Mouse (Mus musculus) intestine, embryonic 14.5 days (tissue): ENCODE measurements around the gene Slirp. TPM values are rescaled to one million over a fixed set of nuclear protein-coding genes. Genes with fewer than 3 reads are reported as not detected.
"Not testable (repeated sequence)": the region's sequence is repeated elsewhere in the genome, so short reads cannot be mapped to it uniquely, and the experiment has no call there.

ENCODE experiments used
- ATAC-seq: fragments of 200-750 bp; cut with Nextera tagmentation; replicated peaks from 2 replicates; pipeline ENCODE4 v1.8.0; 2017; ENCODE audit warnings: low read depth, moderate number of reproducible peaks, moderate TSS enrichment, moderate library complexity; ENCODE audit not compliant: low FRiP score, low TSS enrichment
- DNase-seq: peaks from one replicate; pipeline ENCODE4 v3.0.0-alpha.2; 2018; ENCODE audit warnings: low spot score
- H3K27ac ChIP-seq: fragments of 300-500 bp; sonication (generic); 2 replicates; pipeline ENCODE4 v1.5.1; 2014; ENCODE audit warnings: low read depth, mild to moderate bottlenecking, control low read depth
- H3K27me3 ChIP-seq: fragments of 300-500 bp; sonication (generic); replicated peaks from 2 replicates; pipeline ENCODE4 v1.6.1; 2014; ENCODE audit warnings: low read length, control low read depth; ENCODE audit not compliant: control insufficient read depth, insufficient read depth
- H3K36me3 ChIP-seq: fragments of 300-500 bp; sonication (generic); 2 replicates; pipeline ENCODE4 v1.6.1; 2014; ENCODE audit warnings: low read length, control low read depth; ENCODE audit not compliant: control insufficient read depth, insufficient read depth
- H3K4me1 ChIP-seq: fragments of 300-500 bp; sonication (generic); replicated peaks from 2 replicates; pipeline ENCODE4 v1.6.1; 2014; ENCODE audit warnings: low read length, control low read depth, mixed read lengths; ENCODE audit not compliant: control insufficient read depth, insufficient read depth
- H3K4me2 ChIP-seq: fragments of 300-500 bp; sonication (generic); 2 replicates; pipeline ENCODE4 v1.6.1; 2014; ENCODE audit warnings: low read length
- H3K4me3 ChIP-seq: fragments of 300-500 bp; sonication (generic); 2 replicates; pipeline ENCODE4 v1.5.1; 2014; ENCODE audit warnings: low read depth, low read length, control low read depth, mixed read lengths
- H3K9ac ChIP-seq: fragments of 300-500 bp; sonication (generic); 2 replicates; pipeline ENCODE4 v1.6.1; 2014; ENCODE audit warnings: mild to moderate bottlenecking, low read length
- H3K9me3 ChIP-seq: fragments of 300-500 bp; sonication (generic); 2 replicates; pipeline ENCODE4 v1.6.1; 2016; ENCODE audit warnings: low read length, control low read depth; ENCODE audit not compliant: control insufficient read depth
- WGBS: fragments of 180-500 bp; shearing (Covaris S2); extraction: QIAGEN DNeasy Blood & Tissue Kit; methylation state at CpG from one replicate; pipeline ENCODE4 v1.1.7; 2014; 5-methylcytosine and 5-hydroxymethylcytosine counted together
- polyA plus RNA-seq: library from polyadenylated mRNA; unstranded; fragments of >200 nt; fragmentation: Nextera tagmentation; extraction: Ambion mirVana; gene quantifications from 2 replicates; pipeline ENCODE4 v1.2.1, GENCODE M21; 2014

The Slirp gene
- polyA plus RNA-seq, 1 experiment from 2014 or later = 300 TPM

DNA sequence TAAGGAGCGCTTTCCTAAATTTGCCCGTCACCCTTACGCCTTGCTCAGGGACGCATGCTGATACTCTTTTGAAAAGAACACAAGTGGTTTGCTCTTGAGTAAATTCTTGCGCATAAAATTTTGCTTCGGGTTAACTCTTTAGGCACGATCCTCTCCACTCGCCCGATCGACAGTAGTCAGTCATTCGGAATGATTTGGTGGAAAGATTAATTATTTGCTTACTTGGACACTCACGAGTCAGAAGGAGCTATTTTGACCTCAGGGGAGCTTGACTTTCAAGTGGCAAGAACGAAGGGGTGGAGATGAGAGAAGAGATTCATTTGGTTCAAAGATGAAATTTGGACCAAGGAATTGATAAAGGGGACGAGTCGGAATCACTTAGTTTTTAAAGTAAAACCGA, 515 bp downstream of the Slirp start:
- H3K36me3 ChIP-seq = peaks cover 55% of the 10 kb centered on the region

DNA sequence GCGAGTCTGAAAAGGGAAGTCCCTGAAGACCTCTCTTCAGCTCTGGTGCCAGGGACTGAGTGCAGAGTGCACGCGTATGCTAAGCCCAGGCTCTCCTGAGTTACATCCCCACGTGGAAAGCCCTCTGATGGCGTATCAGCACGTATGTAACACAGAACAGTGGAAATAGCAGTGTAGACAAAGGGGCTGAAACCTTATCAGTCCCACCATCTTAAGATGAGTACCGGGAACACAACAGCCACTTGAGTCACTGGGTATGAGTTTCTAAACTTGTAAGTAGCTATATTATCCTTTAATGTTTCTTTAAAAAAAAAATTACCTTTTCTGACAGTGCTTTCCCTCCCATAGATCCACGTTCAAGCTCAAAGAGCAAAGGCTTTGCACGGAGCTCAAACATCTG, 5.8 kb downstream of the Slirp start:
- Histone ChIP-seq H3K4me2 (no peak overlapping the region), H3K27me3 (no peaks in the 10 kb centered on the region), H3K9me3 (no peaks in the 10 kb centered on the region), H3K36me3 (peaks cover 83% of the 10 kb centered on the region), H3K27ac (no peak overlapping the region), H3K9ac (no peak overlapping the region), H3K4me3 (no peak overlapping the region), H3K4me1 (peaks cover 6% of the 10 kb centered on the region; the same call in 1 of the 2 replicates)
- DNase-seq (no peak), ATAC-seq (no peak)
- 87% methylated on average over 9 of the region's 9 CpGs for WGBS

More for the DNA sequence above, 515 bp downstream of the Slirp start:
- Histone ChIP-seq H3K4me3 (peak overlapping the region; percentile 99), H3K4me1 (peaks cover 8% of the 10 kb centered on the region; the same call in 1 of the 2 replicates), H3K27me3 (no peaks in the 10 kb centered on the region), H3K27ac (no peak overlapping the region), H3K9ac (peak overlapping the region; percentile 99), H3K9me3 (no peaks in the 10 kb centered on the region), H3K4me2 (peak overlapping the region; percentile 93)
- WGBS = 4% methylated on average over 16 of the region's 16 CpGs
- ATAC-seq (peak; percentile 14), DNase-seq (peak; percentile 65)

DNA sequence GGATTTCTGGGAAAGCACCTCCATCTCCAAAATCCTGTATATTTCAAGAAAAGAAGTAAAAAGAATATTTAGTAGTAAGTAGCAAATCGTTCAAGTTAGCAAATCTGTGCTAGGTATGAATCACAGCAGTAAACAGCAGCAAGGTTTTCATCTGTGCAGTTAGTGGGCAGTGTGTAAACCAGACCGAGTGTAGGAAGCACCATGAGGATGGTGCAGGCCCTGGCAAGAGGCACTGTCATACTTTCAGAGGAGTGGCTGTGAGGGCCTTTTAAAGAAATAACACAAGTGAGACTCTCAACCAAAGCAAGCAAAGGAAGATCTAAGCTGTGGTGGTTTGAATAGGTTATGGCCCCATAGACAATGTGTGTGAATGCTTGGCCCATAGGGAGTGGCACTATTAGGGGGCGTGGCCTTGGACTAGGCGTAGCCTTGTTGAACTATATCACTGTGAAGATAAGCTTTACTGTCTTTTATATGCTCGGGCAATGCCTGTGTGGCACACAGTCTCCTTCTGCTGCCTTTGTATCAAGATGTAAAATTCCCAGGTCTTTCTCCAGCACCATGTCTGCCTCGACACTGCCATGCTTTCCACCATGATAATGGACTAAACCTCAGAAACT, 21.1 kb downstream of the Slirp start:
- Histone ChIP-seq H3K27ac (no peak overlapping the region), H3K4me2 (no peak overlapping the region), H3K9me3 (no peaks in the 10 kb centered on the region), H3K36me3 (peaks cover 80% of the 10 kb centered on the region), H3K4me3 (no peak overlapping the region), H3K9ac (no peak overlapping the region), H3K4me1 (no peaks in the 10 kb centered on the region), H3K27me3 (no peaks in the 10 kb centered on the region)
- ATAC-seq = peak; percentile 82
- WGBS = 76% methylated on average over 6 of the region's 6 CpGs
- DNase-seq = no peak

DNA sequence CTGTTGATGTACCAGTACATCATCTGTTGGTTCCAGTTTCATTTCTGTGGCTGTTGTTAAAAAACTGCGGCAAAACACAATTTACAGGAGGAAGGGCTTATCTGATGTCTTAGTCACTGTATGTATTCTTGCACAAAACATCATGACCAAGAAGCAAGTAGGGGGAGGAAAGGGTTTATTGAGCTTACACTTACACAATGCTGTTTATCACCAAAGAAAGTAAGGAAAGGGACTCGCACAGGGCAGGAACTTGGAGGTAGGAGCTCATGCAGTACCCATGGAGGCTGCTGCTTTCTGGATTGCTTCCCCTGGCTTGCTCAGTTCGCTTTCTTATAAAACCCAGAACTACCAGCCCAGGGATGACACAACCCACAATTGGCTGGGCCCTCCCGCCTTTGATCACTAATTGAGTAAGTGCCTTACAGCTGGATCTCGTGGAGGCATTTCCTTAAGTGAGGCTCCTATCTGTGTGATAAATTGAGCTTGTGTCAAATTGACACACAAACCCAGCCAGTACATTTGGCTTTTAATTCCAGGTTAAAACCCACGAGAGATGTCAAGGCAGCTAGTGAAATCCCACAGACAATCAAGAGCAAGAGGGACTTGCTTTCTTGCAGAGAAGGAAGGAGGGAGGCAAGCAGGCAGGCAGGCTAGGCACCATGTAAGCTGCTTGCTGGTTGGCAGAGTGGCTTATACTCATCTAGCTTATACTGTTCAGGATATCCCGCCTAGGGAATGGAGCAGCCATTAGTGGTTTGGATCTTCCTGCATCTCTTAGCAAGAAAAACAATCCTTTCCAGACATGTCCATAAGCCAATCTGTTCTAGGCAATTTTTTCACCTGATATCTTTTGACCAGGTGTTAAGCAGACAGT, 26.8 kb downstream of the Slirp start:
- WGBS = 55% methylated on average over 7 of the region's 7 CpGs
- peak overlapping the region; percentile 84 for H3K4me3 ChIP-seq
- no peaks in the 10 kb centered on the region for H3K27me3 ChIP-seq
- peaks cover 30% of the 10 kb centered on the region for H3K36me3 ChIP-seq
- H3K4me1 ChIP-seq = peaks cover 7% of the 10 kb centered on the region
- peak overlapping the region; percentile 97 for H3K9ac ChIP-seq
- H3K4me2 ChIP-seq = peak overlapping the region; percentile 79
- H3K27ac ChIP-seq = no peak overlapping the region
- ATAC-seq (no peak), DNase-seq (peak; percentile 53)
- H3K9me3 ChIP-seq = no peaks in the 10 kb centered on the region

DNA sequence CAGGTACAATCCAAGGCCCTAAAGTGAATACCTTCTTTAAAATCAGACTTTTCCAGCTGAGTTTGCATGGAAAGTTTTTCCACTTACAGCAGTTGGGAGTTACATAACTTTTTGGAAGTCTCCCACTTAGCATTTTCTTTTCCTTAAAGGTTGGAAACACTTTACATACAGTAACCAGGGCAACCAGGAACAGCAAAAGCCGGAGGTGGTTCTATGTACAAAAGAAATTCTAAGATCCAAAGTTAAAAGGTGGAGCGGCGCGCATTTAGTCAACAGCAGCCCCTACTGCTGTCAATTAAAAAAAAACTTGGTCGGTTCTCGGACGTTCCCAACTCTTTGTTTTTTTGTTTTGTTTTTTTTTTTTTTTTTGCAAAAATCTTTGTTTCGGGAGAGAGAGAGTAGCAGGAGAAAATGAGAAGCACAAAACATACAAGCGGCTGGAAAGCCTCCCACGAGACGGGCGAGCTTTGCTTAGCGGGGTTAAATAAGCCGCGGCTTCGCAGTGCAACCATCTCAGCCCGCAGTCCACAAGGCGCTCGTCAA, 27.8 kb downstream of the Slirp start:
- no peaks in the 10 kb centered on the region for H3K9me3 ChIP-seq
- H3K4me2 ChIP-seq = peak overlapping the region; percentile 79
- peak overlapping the region; percentile 84 for H3K4me3 ChIP-seq
- peak overlapping the region; percentile 83 for H3K27ac ChIP-seq
- DNase-seq = no peak
- peak overlapping the region; percentile 97 for H3K9ac ChIP-seq
- peaks cover 7% of the 10 kb centered on the region for H3K4me1 ChIP-seq
- peaks cover 25% of the 10 kb centered on the region for H3K36me3 ChIP-seq
- H3K27me3 ChIP-seq = no peaks in the 10 kb centered on the region
- WGBS = under 1% methylated on average over 19 of the region's 19 CpGs
- no peak for ATAC-seq

DNA sequence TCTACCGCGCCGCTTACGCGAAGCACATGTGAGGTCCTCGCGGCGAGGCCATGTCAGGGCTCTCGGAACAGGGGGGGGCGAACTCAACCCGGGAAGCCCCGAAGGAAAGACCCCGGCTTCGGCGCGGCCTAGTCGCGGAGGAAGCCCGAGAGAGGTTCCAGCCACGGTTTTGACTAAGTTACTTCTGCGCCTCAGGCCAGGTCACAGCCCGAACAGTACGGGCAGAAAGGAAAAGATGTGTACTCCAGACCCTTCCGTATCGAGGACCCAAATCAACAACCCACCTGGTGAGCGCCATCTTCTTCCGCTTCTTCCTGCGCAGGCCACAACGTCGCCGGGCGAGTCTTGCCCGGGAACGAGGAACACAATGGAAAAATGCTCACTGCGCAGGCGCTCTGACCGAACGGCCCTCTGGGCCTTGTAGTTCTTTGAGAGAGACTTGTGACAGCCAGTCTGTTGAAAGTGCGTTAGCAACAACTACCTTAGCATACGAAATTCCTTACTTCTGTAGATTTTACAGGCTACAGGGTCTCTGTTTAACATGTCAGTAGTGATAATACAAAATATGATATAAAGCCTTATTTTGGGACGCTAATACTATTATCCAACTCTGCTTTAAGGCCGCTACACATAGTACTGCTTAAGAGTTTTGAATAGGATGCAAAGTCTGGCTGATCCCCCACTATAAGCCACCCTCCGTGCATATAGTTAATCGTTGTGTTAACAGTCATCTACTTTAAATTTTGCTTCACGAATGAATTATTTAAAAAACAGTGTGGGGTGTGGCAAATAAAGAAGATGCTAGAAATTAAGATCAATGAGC, 28.5 kb downstream of the Slirp start, which contains the start of gene Snw1:
TSS of gene Snw1 (minus strand) at position 311 of the 823 bp plus-strand sequence.
- Histone ChIP-seq H3K4me2 (peak within 1 kb of the TSS; percentile 79), H3K36me3 (peaks cover 18% of the 10 kb centered on the region), H3K4me3 (peak within 1 kb of the TSS; percentile 84), H3K4me1 (peaks cover 7% of the 10 kb centered on the region), H3K9me3 (no peaks in the 10 kb centered on the region), H3K9ac (peak within 1 kb of the TSS; percentile 97), H3K27me3 (no peaks in the 10 kb centered on the region), H3K27ac (peak within 1 kb of the TSS; percentile 83)
- peak; percentile 94 for DNase-seq
- peak; percentile 92 for ATAC-seq
- WGBS = 3% methylated on average over 45 of the region's 45 CpGs

DNA sequence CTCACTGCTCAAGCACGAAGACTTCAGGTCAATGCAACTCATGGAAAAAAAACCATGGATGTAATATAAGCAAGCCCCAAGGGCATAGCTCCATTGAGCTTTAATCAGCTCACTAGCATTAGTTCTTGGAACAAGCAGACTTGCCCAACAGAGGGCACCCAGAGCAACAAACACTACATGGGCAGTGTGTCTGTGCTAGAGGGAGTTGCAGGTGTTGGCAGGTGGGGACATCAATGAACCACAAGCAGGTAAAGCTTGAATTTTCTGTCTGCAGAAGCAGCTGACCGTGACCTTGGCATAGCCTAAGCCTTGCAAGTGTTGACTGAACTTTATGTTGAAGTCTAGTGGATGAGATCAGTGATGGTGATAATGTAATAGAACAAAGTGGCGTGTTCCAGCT, 31.1 kb downstream of the Slirp start:
- H3K4me2 ChIP-seq = no peak overlapping the region
- DNase-seq = no peak

DNA sequence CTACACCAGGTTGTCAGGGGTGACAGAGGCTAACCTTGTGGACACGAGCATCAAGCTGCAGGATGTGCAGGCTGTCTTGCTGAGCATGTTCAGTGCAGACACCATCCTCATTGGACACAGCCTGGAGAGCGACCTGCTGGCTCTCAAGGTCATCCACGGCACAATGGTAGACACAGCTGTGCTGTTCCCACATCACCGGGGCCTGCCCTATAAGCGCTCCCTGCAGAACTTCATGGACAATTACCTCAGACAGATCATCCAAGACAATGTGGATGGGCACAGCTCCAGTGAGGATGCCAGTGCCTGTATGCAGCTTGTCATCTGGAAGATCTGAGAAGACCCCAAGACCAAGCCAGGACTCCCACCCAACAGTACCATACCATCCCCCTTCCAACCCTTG, 38.8 kb downstream of the Slirp start:
- H3K36me3 ChIP-seq, ATAC-seq, H3K27me3 ChIP-seq, H3K4me3 ChIP-seq, DNase-seq, H3K9me3 ChIP-seq, H3K27ac ChIP-seq, H3K9ac ChIP-seq, H3K4me2 ChIP-seq, H3K4me1 ChIP-seq: not testable (repeated sequence)
- 90% methylated on average over 5 of the region's 5 CpGs for WGBS

More for the DNA sequence above, 31.1 kb downstream of the Slirp start:
- Histone ChIP-seq H3K9me3 (no peaks in the 10 kb centered on the region), H3K9ac (no peak overlapping the region), H3K4me3 (no peak overlapping the region), H3K27me3 (no peaks in the 10 kb centered on the region), H3K4me1 (peaks cover 7% of the 10 kb centered on the region), H3K36me3 (0 out of 2 replicates have a peak, but pooled peaks cover 4% of the 10 kb centered on the region), H3K27ac (no peak overlapping the region)
- whole genome bisulfite sequencing = 78% methylated on average over 3 of the region's 3 CpGs
- no peak for ATAC-seq
